Mouse (Mus musculus) stomach, postnatal 0 days (tissue): ENCODE measurements around the gene Ttc34. TPM values are rescaled to one million over a fixed set of nuclear protein-coding genes. Genes with fewer than 3 reads are reported as not detected.

Source experiments
- ATAC-seq: fragments of 200-750 bp; cut with Nextera tagmentation; 2 replicates; pipeline ENCODE4 v1.8.0; 2017; ENCODE audit not compliant: low FRiP score, low TSS enrichment
- DNase-seq: peaks from one replicate; pipeline ENCODE4 v3.0.0-alpha.2; 2016; ENCODE audit warnings: low spot score
- H3K27ac ChIP-seq: fragments of 300-500 bp; sonication (generic); replicated peaks from 2 replicates; pipeline ENCODE4 v1.5.1; 2014; ENCODE audit warnings: mild to moderate bottlenecking, control low read depth
- H3K27me3 ChIP-seq: fragments of 300-500 bp; sonication (generic); 2 replicates; pipeline ENCODE4 v1.6.1; 2014; ENCODE audit warnings: low read length; ENCODE audit not compliant: control insufficient read depth, insufficient read depth
- H3K36me3 ChIP-seq: fragments of 300-500 bp; sonication (generic); 2 replicates; pipeline ENCODE4 v1.6.1; 2014; ENCODE audit warnings: low read length, mixed read lengths; ENCODE audit not compliant: control insufficient read depth, insufficient read depth
- H3K4me1 ChIP-seq: fragments of 300-500 bp; sonication (generic); replicated peaks from 2 replicates; pipeline ENCODE4 v1.6.1; 2014; ENCODE audit warnings: antibody characterized with exemption; ENCODE audit not compliant: control insufficient read depth, insufficient read depth
- H3K4me2 ChIP-seq: fragments of 300-500 bp; sonication (generic); replicated peaks from 2 replicates; pipeline ENCODE4 v1.6.1; 2014; ENCODE audit warnings: low read depth, mild to moderate bottlenecking, control low read depth, moderate library complexity
- H3K4me3 ChIP-seq: fragments of 300-500 bp; sonication (generic); 2 replicates; pipeline ENCODE4 v1.5.1; 2014; ENCODE audit warnings: low read depth, low read length, control low read depth
- H3K9ac ChIP-seq: fragments of 300-500 bp; sonication (generic); 2 replicates; pipeline ENCODE4 v1.6.1; 2014; ENCODE audit warnings: mild to moderate bottlenecking, low read length, control low read depth, mixed read lengths
- H3K9me3 ChIP-seq: fragments of 300-500 bp; sonication (generic); 2 replicates; pipeline ENCODE4 v1.6.1; 2016; ENCODE audit warnings: low read length; ENCODE audit not compliant: control insufficient read depth
- CTCF ChIP-seq: IDR thresholded peaks from 2 replicates; pipeline ENCODE4 v1.5.1; 2016; ENCODE audit warnings: antibody characterized with exemption, low read depth, mild to moderate bottlenecking, moderate library complexity
- EP300 ChIP-seq: optimal IDR thresholded peaks from 2 replicates; pipeline ENCODE3; 2016; ENCODE audit warnings: antibody characterized with exemption
- WGBS: fragments of 180-500 bp; shearing (Covaris S2); extraction: QIAGEN DNeasy Blood & Tissue Kit; methylation state at CpG from one replicate; pipeline ENCODE4 v1.1.7; 2014; 5-methylcytosine and 5-hydroxymethylcytosine counted together
- polyA plus RNA-seq: library from polyadenylated mRNA; unstranded; fragments of >200 nt; fragmentation: Nextera tagmentation; extraction: Ambion mirVana; gene quantifications from 2 replicates; pipeline ENCODE4 v1.2.1, GENCODE M21; 2015

Gene Ttc34
- polyA plus RNA-seq, 1 experiment from 2014 or later, result 0.10 TPM

DNA sequence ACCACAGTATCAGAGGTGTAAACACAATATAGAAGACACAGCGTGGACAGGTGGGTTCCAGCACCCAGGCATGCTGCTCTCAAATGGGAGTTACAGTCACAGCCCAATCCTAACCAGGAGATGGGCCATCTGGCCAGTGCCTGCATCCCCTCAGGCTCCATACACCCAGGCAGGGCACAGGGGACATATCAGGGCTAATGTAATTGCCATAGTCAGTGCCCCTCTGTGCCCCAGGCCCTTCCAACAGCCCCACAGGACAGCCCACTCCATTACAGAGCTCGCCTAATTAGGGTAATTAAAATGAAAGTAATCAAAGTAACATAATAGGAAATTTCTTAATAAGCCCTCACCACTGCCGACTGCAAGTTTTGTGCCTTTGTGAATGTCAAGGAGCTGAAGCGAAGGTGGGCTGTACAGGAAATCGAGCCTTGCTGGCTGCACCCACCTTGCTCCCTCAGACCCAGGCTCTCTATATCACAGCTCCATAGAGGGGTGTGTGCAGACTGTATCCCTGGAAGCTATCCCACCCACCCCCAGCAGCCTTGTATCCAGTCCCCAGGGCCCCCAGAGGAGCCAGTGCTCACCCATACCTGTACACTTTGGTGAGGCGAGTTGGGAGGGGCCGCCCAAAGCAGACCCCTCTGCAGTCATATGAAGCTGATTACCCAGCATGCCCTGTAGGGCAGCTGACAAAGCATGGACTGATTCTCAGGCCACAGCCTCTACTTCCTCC, 910 bp upstream of the Ttc34 start:
- Histone ChIP-seq H3K4me1 (no peaks in the 10 kb centered on the region), H3K4me3 (no peak overlapping the region), H3K36me3 (no peaks in the 10 kb centered on the region), H3K4me2 (no peak overlapping the region), H3K9ac (no peak overlapping the region), H3K9me3 (no peaks in the 10 kb centered on the region), H3K27me3 (no peaks in the 10 kb centered on the region), H3K27ac (no peak overlapping the region)
- DNase-seq, result no peak
- 76% methylated on average over 7 of the region's 7 CpGs for WGBS
- no peak for TF ChIP-seq CTCF
- TF ChIP-seq EP300, result no peak
- 0 out of 2 replicates have a peak, but pooled peaks have one; percentile 9 for ATAC-seq

DNA sequence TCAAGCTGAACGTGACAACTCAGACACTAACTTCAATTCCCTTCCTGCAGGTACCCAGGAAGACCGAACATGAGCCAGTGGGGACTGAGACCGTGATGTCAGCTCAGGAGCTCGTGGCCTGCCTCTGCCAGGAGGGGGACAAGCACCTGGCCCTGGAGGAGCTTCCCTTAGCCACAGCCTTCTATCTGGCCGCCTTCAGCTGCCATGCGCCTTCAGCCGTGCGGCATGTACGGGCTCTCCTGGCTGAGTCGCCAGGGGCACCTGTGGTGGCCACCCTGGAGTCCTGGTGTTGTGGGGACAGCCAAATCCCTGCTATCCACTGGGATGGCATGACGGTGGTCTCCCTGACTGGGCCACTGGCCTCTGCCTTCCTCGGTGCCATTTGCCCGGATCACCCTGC, 1.5 kb downstream of the Ttc34 start:
- no peak overlapping the region for H3K4me3 ChIP-seq
- WGBS, result 87% methylated on average over 13 of the region's 13 CpGs
- no peaks in the 10 kb centered on the region for H3K9me3 ChIP-seq
- DNase-seq (no peak), ATAC-seq (no peak)
- H3K9ac ChIP-seq, result no peak overlapping the region
- H3K36me3 ChIP-seq, result no peaks in the 10 kb centered on the region
- no peak for TF ChIP-seq EP300
- TF ChIP-seq CTCF, result no peak
- H3K27ac ChIP-seq, result no peak overlapping the region
- H3K27me3 ChIP-seq, result no peaks in the 10 kb centered on the region
- no peaks in the 10 kb centered on the region for H3K4me1 ChIP-seq
- H3K4me2 ChIP-seq, result no peak overlapping the region

DNA sequence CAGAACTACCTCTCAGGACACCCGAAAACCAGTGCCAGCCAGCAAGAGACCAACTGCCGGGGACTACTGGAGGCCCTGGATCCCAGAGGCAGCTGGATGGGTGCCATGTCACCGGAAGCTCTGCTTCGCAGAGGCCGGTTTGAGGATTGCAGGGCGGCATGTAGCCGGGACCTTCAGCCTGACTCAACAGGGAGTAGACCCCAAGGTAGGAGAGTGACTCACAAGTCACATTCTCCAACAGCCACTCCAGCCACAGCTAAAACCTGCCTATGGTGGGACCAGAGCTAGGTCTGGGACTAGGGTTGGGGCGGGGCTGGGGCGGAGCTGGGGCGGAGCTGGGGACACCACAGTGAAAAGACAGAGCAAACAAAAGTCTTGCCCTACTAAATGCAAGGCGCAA, 2.1 kb downstream of the Ttc34 start:
- no peak overlapping the region for H3K27ac ChIP-seq
- no peaks in the 10 kb centered on the region for H3K9me3 ChIP-seq
- DNase-seq, result peak; percentile 64
- no peak overlapping the region for H3K4me3 ChIP-seq
- H3K36me3 ChIP-seq, result no peaks in the 10 kb centered on the region
- no peak overlapping the region for H3K4me2 ChIP-seq
- no peaks in the 10 kb centered on the region for H3K27me3 ChIP-seq
- H3K9ac ChIP-seq, result no peak overlapping the region
- 33% methylated on average over 11 of the region's 11 CpGs for WGBS
- no peaks in the 10 kb centered on the region for H3K4me1 ChIP-seq
- peak; percentile 57; the same call in 1 of the 2 replicates for ATAC-seq
- no peak for TF ChIP-seq CTCF
- no peak for TF ChIP-seq EP300

DNA sequence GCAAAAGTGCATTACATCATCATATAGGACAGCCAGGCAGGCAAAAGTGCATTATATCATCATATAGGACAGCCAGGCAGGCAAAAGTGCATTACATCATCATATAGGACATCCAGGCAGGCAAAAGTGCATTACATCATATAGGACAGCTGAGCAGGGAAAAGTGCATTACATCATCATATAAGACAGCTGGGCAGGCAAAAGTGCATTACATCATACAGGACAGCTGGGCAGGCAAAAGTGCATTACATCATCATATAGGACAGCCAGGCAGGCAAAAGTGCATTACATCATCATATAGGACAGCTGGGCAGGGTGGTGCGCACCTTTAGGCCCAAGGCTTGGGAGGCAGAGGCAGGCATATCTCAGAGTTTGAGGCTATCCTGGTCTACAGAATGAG, 15.4 kb downstream of the Ttc34 start:
- ATAC-seq (no peak), DNase-seq (no peak)
- Histone ChIP-seq H3K9me3 (no peaks in the 10 kb centered on the region), H3K36me3 (no peaks in the 10 kb centered on the region), H3K27ac (no peak overlapping the region), H3K4me1 (no peaks in the 10 kb centered on the region), H3K4me3 (no peak overlapping the region), H3K9ac (no peak overlapping the region), H3K27me3 (peaks cover 5% of the 10 kb centered on the region; the same call in 1 of the 2 replicates), H3K4me2 (no peak overlapping the region)
- TF ChIP-seq EP300, result no peak
- TF ChIP-seq CTCF, result no peak
- 94% methylated on average over 1 of the region's 1 CpGs for WGBS

DNA sequence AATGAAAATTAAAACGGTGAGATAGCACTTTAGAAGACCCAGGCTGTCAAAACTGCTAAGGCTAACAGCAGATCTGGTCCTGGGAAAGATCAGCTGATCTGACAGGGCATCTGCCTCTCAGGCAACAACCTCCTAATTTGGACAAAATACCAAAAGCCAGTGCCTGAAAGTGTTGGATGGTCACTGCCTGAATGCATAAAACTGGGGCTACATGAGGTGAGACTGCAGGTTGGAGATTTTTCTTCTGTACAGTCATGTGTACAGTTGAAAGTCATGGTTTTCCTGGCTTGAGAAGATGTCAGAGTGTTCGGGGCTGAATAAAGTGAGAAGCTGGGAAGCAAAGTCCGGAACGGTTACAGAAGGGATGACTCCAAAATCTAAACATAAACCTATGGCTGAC, 16.6 kb downstream of the Ttc34 start:
- H3K9me3 ChIP-seq, result no peaks in the 10 kb centered on the region
- no peak overlapping the region for H3K27ac ChIP-seq
- no peak overlapping the region for H3K9ac ChIP-seq
- H3K4me3 ChIP-seq, result no peak overlapping the region
- peaks cover 5% of the 10 kb centered on the region; the same call in 1 of the 2 replicates for H3K27me3 ChIP-seq
- DNase-seq (no peak), ATAC-seq (no peak)
- H3K36me3 ChIP-seq, result no peaks in the 10 kb centered on the region
- TF ChIP-seq EP300 (no peak), CTCF (no peak)
- H3K4me2 ChIP-seq, result no peak overlapping the region
- H3K4me1 ChIP-seq, result no peaks in the 10 kb centered on the region
- WGBS, result 70% methylated on average over 4 of the region's 4 CpGs

DNA sequence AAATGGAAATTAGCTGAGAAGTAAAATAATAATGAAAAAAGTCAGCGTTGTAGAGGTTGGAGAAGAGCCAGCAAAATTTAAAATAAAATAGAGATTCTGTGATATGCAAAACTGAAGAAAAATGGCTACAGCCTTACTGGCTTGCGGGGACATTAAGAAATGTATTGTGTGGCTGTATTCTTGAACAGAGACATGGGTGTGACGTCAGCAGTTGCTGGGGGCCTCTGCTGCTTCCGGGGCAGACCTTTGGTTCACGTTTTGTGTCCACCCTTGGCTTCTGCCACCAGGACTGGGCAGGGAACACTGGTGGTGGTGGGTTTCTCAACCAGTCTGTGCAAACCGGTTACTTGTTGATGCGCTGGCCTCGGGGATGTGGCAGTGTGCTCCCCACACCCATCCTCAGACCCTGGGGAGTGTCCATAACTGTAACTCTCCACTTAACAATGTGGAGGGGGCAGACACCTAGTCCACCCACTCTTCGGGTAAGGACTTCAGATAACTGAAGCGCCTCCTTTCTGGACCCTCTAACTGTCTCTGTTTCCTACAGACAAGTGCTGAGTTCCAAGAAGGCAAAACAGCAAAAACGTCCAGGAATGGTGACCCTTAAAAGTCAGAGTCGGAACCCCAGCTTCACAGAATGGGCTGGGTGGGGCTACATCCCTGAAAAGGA, 17.6 kb downstream of the Ttc34 start:
- peaks cover 5% of the 10 kb centered on the region; the same call in 1 of the 2 replicates for H3K27me3 ChIP-seq
- H3K9ac ChIP-seq, result no peak overlapping the region
- TF ChIP-seq CTCF (no peak), EP300 (no peak)
- no peak overlapping the region for H3K27ac ChIP-seq
- WGBS, result 54% methylated on average over 12 of the region's 12 CpGs
- DNase-seq (no peak), ATAC-seq (no peak)
- no peak overlapping the region for H3K4me3 ChIP-seq
- no peaks in the 10 kb centered on the region for H3K4me1 ChIP-seq
- no peaks in the 10 kb centered on the region for H3K9me3 ChIP-seq
- no peak overlapping the region for H3K4me2 ChIP-seq
- no peaks in the 10 kb centered on the region for H3K36me3 ChIP-seq
